Mouse (Mus musculus) splenic B cell, adult 2 months (primary cell): ENCODE data around the gene Ppp1r14a.

Source experiments
- DNase-seq: peaks from one replicate; pipeline ENCODE4 v3.0.0-alpha.2; 2011; ENCODE audit warnings: low read depth, low spot score
- H3K27me3 ChIP-seq: 2 replicates; pipeline ENCODE4 v1.6.1; 2012; ENCODE audit warnings: mild to moderate bottlenecking, low read length, moderate library complexity, mixed read lengths; ENCODE audit not compliant: control insufficient read depth, poor library complexity, insufficient read depth, severe bottlenecking
- H3K36me3 ChIP-seq: 2 replicates; pipeline ENCODE4 v1.6.1; 2012; ENCODE audit warnings: mild to moderate bottlenecking, low read length, moderate library complexity, mixed read lengths; ENCODE audit not compliant: control insufficient read depth, poor library complexity, insufficient read depth, severe bottlenecking

The Ppp1r14a gene

DNA sequence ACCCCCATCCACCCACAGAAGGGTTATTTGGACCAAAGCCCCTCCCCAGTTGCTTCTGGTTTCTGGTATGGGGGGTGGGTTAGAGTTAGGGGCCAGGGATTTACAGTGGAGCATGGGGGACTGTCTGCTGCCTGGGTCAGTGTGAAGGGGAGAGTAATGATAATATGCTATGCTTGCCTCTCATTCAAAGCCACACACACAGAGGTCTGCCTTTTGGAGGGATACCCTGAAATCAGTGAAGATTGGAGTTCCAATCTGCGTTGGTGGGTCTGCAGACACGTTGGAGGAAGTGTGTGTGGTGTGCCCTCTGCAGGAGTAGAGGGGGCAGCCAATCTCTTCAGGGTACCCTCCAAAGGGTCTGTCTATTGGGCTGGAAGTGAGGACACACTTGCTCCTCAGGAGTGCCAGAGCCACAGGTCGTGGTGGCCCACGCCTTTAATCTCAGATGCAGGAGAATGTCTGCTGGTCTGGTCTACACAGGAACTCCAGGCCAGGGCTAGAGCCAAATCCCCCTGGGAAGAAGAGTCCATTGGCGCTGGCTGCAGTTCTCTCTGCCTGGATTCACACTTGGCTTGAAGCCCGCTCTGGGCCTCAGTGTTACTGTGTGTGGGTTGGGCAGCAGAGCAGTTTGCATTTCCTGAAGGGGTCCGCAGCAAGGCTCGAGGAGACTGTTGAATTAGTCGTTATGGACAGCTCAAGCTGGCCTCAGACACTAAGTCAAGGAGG, 16.3 kb downstream of the Ppp1r14a start:
- H3K27me3 ChIP-seq, result no peaks in the 10 kb centered on the region; the same call in 1 of the 2 replicates
- H3K36me3 ChIP-seq, result no peaks in the 10 kb centered on the region
- DNase-seq, result no peak

DNA sequence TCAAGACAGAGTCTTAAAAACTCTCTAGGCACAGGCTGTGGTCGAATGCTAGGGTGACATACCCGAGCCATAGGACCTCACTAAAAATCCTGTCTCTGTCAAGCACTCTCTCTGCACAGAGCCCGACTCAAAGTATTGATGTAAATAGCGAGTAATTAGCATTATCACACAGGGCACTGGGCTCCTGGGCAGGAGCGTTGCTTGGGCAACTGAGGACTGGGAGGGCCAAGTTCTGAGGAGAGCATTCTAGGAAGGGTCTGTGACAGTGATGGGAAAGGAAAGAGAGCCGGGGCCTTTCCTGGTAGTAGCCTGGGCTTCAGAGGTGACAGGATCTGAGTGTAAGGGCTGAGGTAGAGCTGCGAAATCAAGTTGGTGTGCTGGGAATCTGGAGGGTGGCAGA, 17.0 kb downstream of the Ppp1r14a start:
- Histone ChIP-seq H3K36me3 (no peaks in the 10 kb centered on the region), H3K27me3 (no peaks in the 10 kb centered on the region; the same call in 1 of the 2 replicates)
- no peak for DNase-seq

DNA sequence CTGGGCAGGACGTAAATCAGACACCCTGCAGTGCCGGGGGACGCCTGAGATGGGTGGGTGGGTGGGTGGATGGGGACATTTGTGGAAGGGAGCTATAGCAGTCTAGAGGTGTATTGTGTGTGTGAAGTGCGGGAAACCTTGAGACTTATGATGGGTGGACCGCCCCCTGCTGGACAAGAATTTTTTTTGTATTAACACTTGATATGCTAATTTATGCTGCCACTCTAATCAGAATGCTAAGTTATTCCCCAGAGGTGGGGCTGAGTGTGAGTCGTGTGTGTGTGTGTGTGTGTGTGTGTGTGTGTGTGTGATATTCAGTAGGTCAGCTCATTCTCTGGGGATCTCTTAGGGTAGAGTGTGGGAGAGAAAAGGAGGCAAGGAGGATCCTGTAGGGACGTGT, 17.5 kb downstream of the Ppp1r14a start:
- peak; percentile 76 for DNase-seq
- Histone ChIP-seq H3K36me3 (no peaks in the 10 kb centered on the region), H3K27me3 (no peaks in the 10 kb centered on the region; the same call in 1 of the 2 replicates)

DNA sequence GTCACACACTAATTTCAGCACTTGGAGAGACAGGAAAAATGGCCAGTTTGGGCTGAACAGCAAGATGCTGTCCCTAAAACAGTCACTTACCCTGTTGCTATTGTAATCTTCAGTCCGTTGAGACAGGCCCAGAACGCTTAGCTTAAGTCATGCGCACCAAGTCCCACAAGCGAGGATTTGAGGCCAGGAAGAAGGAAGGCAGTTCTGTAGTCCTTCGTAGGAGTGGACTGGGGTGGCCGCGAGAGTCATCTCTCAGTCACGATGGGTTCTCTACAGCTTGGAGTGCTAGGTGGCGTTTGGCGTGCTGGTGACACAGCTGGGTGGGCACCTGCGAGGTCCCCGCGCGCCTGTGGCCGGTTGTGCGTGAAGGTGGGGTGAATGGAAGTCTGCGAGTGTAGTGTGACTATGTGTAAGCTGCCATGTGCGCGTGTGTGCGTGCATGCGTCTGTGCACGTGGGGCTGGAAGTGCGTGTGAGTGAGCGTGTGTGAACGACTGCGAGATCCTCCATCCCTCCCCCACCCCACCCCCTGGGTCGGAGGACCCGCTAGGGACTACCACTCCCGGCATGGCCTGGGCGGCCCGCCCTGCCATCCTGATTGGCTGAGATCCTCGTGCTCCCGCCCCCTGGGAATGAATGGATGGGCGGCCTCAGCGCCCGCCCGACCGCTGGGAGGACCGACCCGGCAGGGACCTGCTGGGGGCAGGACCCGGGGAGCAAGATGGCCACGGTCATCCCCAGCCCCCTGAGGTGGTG, 18.4 kb downstream of the Ppp1r14a start:
- Histone ChIP-seq H3K36me3 (no peaks in the 10 kb centered on the region), H3K27me3 (no peaks in the 10 kb centered on the region; the same call in 1 of the 2 replicates)
- DNase-seq, result peak; percentile 75

DNA sequence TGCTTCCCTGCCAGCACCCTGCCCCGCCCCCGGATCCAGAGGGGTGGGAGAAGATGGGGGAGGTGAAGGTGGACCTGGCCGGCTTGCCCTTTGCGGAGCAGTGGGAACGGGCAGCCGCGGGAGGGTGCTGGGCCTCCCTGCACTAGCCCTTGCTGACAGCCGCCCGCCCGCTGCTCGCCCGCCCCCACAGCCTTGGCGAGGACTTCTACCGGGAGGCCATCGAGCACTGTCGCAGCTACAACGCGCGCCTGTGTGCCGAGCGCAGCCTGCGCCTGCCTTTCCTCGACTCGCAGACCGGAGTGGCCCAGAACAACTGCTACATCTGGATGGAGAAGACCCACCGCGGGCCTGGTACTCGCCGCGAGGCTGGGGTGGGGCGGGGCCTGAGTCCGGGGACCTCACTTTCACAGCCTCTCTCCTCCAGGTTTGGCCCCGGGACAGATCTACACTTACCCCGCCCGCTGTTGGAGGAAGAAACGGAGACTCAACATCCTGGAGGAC, 20.2 kb downstream of the Ppp1r14a start:
- Histone ChIP-seq H3K27me3 (no peaks in the 10 kb centered on the region; the same call in 1 of the 2 replicates), H3K36me3 (no peaks in the 10 kb centered on the region)
- DNase-seq, result peak; percentile 18

DNA sequence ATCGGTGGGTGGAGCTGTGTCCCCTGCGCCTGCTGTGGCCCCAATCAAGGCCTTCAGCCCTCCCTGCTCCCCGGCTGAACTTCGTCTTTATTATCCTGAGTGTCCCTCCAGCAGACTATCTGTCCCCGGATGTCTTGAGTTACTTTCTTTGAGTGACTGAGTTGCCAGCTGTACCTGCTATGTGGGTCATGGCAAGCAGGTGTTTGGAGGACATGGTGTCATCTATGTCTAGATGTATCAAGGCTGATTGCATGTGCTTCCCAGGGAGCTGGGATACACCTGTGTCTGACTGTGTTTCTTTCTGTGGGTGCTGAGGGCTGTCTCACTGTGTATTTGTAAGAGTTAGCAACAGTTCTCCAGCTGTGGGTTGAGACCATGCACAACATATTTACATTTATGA, 20.6 kb downstream of the Ppp1r14a start:
- H3K36me3 ChIP-seq, result no peaks in the 10 kb centered on the region
- DNase-seq, result no peak
- H3K27me3 ChIP-seq, result no peaks in the 10 kb centered on the region

DNA sequence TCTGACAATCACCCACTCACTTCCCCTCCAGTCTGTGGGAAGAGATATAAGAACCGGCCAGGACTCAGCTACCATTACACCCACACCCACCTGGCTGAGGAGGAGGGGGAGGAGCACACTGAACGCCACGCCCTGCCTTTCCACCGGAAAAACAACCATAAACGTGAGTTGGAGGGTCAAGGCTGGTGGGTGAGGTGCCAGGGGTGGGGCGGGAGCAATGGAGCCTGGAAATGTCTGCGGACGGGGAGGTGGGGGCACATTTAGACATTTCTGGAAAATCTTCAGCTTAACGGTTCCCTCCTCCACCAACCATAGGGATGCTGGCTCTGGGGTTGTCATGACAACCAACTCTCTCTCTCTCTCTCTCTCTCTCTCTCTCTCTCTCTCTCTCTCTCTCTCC, 23.9 kb downstream of the Ppp1r14a start:
- Histone ChIP-seq H3K36me3 (no peaks in the 10 kb centered on the region), H3K27me3 (no peaks in the 10 kb centered on the region; the same call in 1 of the 2 replicates)
- no peak for DNase-seq

DNA sequence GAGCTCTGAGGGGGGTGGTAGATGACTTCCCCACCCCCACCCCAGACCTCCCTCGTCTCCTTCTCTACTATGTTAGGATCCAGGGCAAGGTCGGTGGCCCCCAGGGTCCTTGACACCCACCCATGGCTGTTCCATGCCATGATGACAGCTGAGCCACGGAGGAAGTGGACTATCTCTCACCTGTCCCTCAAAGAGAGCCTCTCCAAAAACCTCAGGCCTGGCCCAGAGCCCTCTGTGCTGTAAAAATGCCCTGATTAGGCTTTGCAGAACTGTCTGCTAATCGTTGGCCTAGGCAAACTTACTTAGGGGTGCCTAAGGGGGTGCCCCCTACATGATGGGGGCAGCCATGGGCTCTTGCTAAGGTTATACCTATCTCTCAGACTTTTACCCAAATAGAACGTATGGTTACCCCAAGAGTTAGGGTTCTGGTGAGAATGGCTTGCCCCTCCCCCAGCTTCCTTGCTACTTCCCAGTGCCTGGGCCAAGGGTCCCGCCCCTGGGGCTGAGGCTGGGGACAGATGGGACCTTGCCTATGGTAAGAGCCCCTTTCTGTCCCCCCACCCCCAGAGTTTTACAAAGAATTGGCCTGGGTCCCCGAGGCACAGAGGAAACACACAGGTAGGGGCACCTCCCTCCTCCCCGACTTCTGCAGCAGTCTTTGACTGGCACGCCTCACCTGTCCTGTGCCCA, 24.6 kb downstream of the Ppp1r14a start:
- H3K27me3 ChIP-seq, result no peaks in the 10 kb centered on the region; the same call in 1 of the 2 replicates
- no peaks in the 10 kb centered on the region for H3K36me3 ChIP-seq
- DNase-seq, result no peak

DNA sequence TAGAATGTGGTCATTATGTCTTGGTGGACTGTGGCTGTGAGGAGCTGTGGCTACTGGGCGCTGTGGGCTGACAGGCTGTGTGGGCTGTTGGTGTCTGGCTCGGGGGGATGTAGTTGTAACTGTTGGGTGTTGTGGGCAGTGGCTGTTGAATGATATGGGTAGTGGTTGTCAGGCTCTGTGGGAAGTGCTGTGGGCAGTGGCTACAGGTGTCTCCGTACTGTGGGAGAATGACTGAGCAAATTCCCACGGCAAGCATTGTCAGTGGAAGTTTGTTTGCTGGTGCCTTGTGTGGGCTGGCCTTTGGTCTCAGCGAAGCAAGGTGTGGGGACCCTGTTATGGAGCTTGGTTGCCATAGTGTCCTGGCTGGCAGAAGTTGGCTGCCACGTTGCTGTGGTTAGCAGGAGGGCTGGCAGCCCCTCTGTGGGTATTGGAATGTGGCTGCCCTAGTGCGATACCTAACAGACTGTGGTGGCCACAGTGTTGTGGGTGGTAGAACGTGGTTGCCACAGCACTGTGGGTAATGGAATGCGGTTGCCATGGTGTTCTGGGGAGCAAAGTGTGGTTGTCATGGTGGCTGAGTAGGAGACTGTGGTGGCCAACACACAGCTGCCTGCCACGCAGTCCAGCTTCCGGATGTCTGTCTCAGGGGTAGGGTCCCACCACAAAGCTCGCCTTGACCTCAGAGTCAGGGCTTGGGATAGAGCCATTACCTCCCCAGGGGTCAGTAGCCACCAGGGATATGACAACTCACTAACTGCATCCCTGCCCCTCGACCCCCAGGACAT, 25.9 kb downstream of the Ppp1r14a start:
- H3K27me3 ChIP-seq, result no peaks in the 10 kb centered on the region; the same call in 1 of the 2 replicates
- H3K36me3 ChIP-seq, result no peaks in the 10 kb centered on the region
- DNase-seq, result no peak

DNA sequence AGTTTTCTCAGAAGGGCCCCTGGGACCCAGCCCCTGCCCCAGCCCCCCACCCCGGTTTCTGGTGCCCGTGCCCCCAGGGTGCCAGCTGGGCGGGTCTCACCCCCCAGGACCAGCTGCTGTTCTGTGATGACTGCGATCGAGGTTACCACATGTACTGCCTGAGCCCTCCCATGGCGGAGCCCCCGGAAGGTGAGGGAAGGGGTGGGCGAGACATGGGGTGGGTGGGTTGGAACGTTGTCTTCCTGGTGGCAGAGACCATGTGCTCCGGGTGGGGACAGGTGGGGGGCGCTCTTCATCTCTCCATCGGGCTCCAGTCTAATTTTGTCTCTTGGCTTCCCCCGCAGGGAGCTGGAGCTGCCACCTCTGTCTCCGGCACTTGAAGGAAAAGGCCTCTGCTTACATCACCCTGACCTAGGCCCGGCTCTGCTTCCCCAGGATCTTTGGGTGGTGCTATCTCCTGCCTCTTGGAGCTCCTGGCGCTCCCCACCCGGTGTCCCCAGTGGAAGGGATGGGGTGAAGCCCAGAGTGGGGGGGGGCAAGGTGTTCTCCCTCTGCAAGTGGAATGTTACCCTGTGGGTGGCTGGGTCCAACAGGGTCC, 27.1 kb downstream of the Ppp1r14a start:
- no peak for DNase-seq
- Histone ChIP-seq H3K27me3 (no peaks in the 10 kb centered on the region; the same call in 1 of the 2 replicates), H3K36me3 (peaks cover 1% of the 10 kb centered on the region; the same call in 1 of the 2 replicates)

DNA sequence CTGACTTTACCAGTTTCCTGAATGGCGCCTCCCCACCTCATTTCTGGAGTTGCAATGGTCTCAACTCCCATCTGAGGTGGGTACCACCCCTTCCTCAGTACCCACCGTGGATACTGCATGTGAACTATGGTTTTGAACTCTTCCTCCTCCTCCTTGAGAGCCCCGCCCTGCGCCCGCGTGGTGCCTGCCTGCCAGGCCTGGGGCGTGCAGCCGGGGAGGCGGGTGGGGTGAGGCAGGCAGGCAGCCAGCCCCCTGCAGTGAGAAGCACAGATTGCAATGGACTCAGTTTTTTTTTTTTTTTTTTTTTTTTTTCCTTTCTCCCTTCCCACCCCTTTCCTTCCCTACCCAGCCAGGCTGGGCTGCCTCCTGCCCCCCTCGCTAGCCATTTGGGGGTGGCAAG, 27.9 kb downstream of the Ppp1r14a start:
- Histone ChIP-seq H3K27me3 (no peaks in the 10 kb centered on the region; the same call in 1 of the 2 replicates), H3K36me3 (peaks cover 4% of the 10 kb centered on the region; the same call in 1 of the 2 replicates)
- DNase-seq, result no peak

DNA sequence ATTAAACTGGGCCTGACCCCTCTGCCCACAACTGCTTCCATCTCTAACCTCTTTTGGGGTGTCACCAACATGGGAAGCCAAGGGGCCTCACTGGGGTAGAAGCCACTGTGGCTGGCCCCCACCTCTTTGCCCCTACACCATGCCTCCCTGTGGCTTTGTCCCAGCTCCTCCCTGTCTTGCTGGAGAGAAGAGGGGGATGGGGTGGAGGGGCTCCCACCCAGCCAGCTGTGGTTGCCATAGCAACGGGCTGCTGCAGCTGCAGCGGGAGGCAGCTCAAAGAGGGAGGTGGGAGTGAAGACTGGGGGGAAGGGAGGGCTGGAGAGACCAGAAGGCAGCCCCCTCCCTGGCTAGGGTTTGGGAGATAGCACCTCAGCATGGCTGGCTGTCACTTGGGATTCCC, 28.4 kb downstream of the Ppp1r14a start:
- no peaks in the 10 kb centered on the region; the same call in 1 of the 2 replicates for H3K27me3 ChIP-seq
- peaks cover 4% of the 10 kb centered on the region; the same call in 1 of the 2 replicates for H3K36me3 ChIP-seq
- no peak for DNase-seq

DNA sequence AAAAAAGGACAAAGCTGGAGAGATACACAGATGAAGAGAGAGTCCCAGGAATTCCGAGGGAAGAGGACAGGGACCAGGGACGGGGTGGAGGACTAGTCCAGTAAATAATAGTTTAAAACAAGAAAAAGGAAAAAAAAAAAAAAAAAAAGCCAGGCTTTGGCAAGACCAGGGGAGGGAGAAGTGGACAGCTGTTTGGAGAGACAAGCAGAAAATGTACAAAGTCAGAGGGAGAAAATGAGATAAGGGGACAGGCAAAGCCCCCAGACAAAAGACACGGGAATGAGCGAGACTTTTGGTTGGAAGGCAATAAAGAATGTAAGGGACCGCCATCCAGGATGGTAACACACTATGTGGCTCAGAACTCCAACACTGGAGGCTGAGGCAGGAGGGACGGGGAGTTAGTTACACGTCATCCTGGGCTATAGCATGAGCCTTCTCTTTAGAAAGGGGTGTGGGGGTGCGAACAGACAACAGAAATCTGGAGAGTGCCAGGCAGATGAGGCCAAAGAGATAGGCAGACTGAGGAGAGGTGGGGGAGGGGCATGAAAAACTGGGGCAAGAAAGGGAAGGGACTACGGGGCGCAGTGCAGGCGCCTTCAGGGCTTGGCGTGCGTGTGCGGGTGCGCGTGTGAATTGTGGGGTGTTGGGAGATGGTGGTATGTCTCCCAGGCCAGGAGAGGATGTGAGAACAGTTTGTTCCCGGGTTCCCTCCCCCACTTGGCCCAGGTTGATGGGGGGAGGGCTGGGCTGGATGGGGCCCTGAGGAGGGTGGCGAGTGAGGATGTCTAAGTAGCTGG, 29.2 kb downstream of the Ppp1r14a start:
- H3K27me3 ChIP-seq, result no peaks in the 10 kb centered on the region; the same call in 1 of the 2 replicates
- H3K36me3 ChIP-seq, result peaks cover 4% of the 10 kb centered on the region; the same call in 1 of the 2 replicates
- no peak for DNase-seq
